Mouse (Mus musculus): ENCODE results near the gene Pebp1.

DNA sequence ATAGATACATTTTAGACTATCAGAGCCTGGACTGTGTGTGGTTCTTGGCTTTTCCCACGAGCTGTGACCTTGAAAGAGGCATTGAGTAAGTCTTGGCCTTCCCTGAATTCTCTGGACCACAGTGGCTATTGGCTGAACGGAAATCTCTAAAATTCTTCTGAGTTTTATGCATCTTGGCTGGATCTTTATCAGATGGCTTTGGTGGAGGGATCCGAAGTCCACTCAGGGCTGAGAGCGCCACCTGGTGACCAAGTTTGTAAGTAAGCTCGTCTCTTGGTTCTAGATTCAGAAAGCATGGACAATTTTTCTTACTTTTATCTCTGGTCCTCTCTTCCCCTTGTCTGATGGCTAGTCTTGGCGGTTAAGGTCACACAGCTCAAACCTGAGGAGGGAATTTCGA, 17.5 kb upstream of the Pebp1 start:
- TF ChIP-seq GATA1 (IDR thresholded peaks at IDR 0.05; ENCODE audit: borderline replicate concordance, low read length) (no peak), FLI1 (IDR thresholded peaks at IDR 0.05; ENCODE audit: low read length) (no peak)
